Mouse (Mus musculus): ENCODE data around the gene Oaz3. TPM values are rescaled to one million over a fixed set of nuclear protein-coding genes. Genes with fewer than 3 reads are reported as not detected.

The Oaz3 gene
- polyA plus RNA-seq, 1 experiment, result 0.15 TPM

- no peak for DNase-seq
- WGBS, result 29% methylated on average over 3 of the region's 3 CpGs
Observed at GRCm38 (mm10) chr3:94383476-94383875, 60.2 kb downstream of the Oaz3 start.

More at GRCm38 (mm10) chr3:94383476-94383875, 60.2 kb downstream of the Oaz3 start:
- Histone ChIP-seq H3K4me1 (ENCODE audit: control insufficient read depth, insufficient read depth, low read length) (no peaks in the 10 kb centered on the region), H3K27me3 (ENCODE audit: control insufficient read depth, insufficient read depth, low read length) (no peaks in the 10 kb centered on the region), H3K4me3 (replicated peaks; ENCODE audit: insufficient read depth, low read depth, low read length) (no peak overlapping the region), H3K27ac (ENCODE audit: insufficient read depth, low read length) (no peak overlapping the region)
- no peak for TF ChIP-seq CTCF (IDR thresholded peaks at IDR 0.05; ENCODE audit: borderline replicate concordance, insufficient read depth, low read depth, low read length)
- TF ChIP-seq POLR2A (IDR thresholded peaks at IDR 0.05; ENCODE audit: borderline replicate concordance, insufficient read depth, low read length), result no peak

Other genes with a start within 250 kb of the Oaz3 start
- gene Gm5286, start 247.2 kb downstream of the Oaz3 start, polyA plus RNA-seq (2012; rRNA removed), result not detected in 2 replicates
- not detected in 2 replicates for gene Gm4778, start 179.9 kb downstream of the Oaz3 start, polyA plus RNA-seq (2012; rRNA removed)
- gene Them4, start 133.8 kb downstream of the Oaz3 start, polyA plus RNA-seq (2012; rRNA removed), result 33.6 and 33.8 TPM in 2 replicates
- not detected in 2 replicates for gene Them5, start 101.8 kb downstream of the Oaz3 start, polyA plus RNA-seq (2012; rRNA removed)
- gene C2cd4d, start 81.5 kb downstream of the Oaz3 start, polyA plus RNA-seq (2012; rRNA removed), result 3.5 and 3.7 TPM in 2 replicates
- gene Rorc, start 71.1 kb downstream of the Oaz3 start, polyA plus RNA-seq (2012; rRNA removed), result 20.4 and 20.9 TPM in 2 replicates
- gene Lingo4, start 45.4 kb downstream of the Oaz3 start, polyA plus RNA-seq (2012; rRNA removed), result 6.5 and 6.6 TPM in 2 replicates
- 21.4 and 22.8 TPM in 2 replicates for gene Tdrkh, start 30.6 kb downstream of the Oaz3 start, polyA plus RNA-seq (2012; rRNA removed)
- 58.5 and 58.6 TPM in 2 replicates for gene Mrpl9, start 597 bp downstream of the Oaz3 start, polyA plus RNA-seq (2012; rRNA removed)
- 112 and 123 TPM in 2 replicates for gene Celf3, start 34.4 kb upstream of the Oaz3 start, polyA plus RNA-seq (2012; rRNA removed)
- 1.3 and 1.6 TPM in 2 replicates for gene Riiad1, start 36.4 kb upstream of the Oaz3 start, polyA plus RNA-seq (2012; rRNA removed)
- gene Snx27, start 138.8 kb upstream of the Oaz3 start, polyA plus RNA-seq (2012; rRNA removed), result 55.9 and 58.6 TPM in 2 replicates
- gene Gm10972, start 199.2 kb upstream of the Oaz3 start, polyA plus RNA-seq (2012; rRNA removed), result not detected in 2 replicates
- gene Tuft1, start 215.0 kb upstream of the Oaz3 start, polyA plus RNA-seq (2012; rRNA removed), result 7.0 and 7.4 TPM in 2 replicates
- 0.44 TPM in 1 of 2 replicates, not detected in the other for gene Selenbp2, start 249.6 kb upstream of the Oaz3 start, polyA plus RNA-seq (2012; rRNA removed)